Mouse (Mus musculus) lung, postnatal 36 days (tissue): ENCODE measurements at regions not wholly inside any gene's neighbourhood (a gene's known extent, or its start where the extent isn't known, plus 50 kb on each side); places are given as distances from the start of the nearest gene placed in this dataset.

Source experiments
- DNase-seq: peaks from one replicate; pipeline ENCODE4 v3.0.0; 2022; ENCODE audit warnings: mixed read lengths

GRCm38 (mm10) chr3:49096118-49096517 is 661.0 kb downstream of the Pcdh18 start:
- no peak for DNase-seq

GRCm38 (mm10) chr3:49093818-49094680 is 663.1 kb downstream of the Pcdh18 start:
- DNase-seq: peak; percentile 44

GRCm38 (mm10) chr3:49068801-49069200 is 688.3 kb downstream of the Pcdh18 start:
- DNase-seq: no peak

- DNase-seq: no peak
Measured at GRCm38 (mm10) chr3:49062081-49062480, 695.0 kb downstream of the Pcdh18 start.

- DNase-seq: no peak
Measured at GRCm38 (mm10) chr3:49032981-49033380, 724.1 kb downstream of the Pcdh18 start.

- DNase-seq: no peak
Measured at GRCm38 (mm10) chr3:49009211-49009967, 747.7 kb downstream of the Pcdh18 start.
